Comparison of ENCODE assay signal across 7 mouse cellular contexts in the genomic region with DNA sequence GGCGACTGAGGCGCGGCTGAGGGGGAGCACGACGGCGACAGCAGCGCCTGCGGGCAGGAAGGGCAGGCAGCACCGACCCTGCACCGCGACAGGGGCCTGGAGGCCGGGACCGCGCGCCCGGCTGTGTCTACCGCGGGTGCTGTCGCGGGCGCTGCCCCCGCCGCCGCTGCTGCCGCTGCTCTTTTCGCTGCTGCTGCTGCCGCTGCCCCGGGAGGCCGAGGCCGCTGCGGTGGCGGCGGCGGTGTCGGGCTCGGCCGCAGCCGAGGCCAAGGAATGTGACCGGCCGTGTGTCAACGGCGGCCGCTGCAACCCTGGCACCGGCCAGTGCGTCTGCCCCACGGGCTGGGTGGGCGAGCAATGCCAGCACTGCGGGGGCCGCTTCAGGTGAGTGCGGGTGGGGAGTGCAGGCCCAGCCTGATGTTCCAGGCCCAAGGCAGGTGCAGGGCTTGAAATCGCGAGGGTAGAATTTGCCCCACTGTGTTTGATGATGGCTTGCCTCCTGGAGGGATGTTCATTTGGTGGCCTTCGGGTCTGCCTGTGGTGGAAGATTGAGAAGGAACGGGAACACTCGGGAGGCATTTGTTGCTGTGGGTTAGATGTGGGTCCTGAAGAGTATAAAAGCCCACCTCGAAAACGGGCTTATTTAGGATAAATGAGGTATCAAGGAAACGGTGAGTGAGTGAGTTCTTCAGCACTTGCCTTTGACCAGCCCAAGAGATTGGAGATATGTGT. TPM values are rescaled to one million over a fixed set of nuclear protein-coding genes. Genes with fewer than 3 reads are reported as not detected.
A peak's percentile ranks its signal among the peaks of the same experiment; 100 is the strongest.
DNase-seq lines count a peak whose midpoint lies in the region; ATAC-seq and TF ChIP-seq lines count a peak whose summit lies in the region.

No protein-coding gene starts in this region.

- WGBS in forebrain, embryonic 15.5 days: under 1% methylated on average over 58 of the region's 58 CpGs

- peak; percentile 31 to 44 for DNase-seq in right cerebral cortex, adult 2 months (ENCODE audit: low spot score in 2 of 2)
- DNase-seq in right cerebral cortex, adult 18-20 months: no peak
- peak; percentile 1 for DNase-seq in lung, postnatal 25 days (ENCODE audit: low spot score)

- peak overlapping the region; percentile 85 for H3K9ac ChIP-seq in forebrain, embryonic 15.5 days (replicated peaks)

- H3K4me3 ChIP-seq in brown adipose tissue, adult 24 weeks (ENCODE audit: insufficient read depth, low read depth, low read length): peak overlapping the region; percentile 97
- peak overlapping the region; percentile 67 for H3K4me3 ChIP-seq in forebrain, embryonic 15.5 days
- peak overlapping the region; percentile 98 for H3K4me3 ChIP-seq in testis, adult 2 months (ENCODE audit: control insufficient read depth, low read depth, low read length)

- H3K9me3 ChIP-seq in forebrain, embryonic 15.5 days: no peaks in the 10 kb centered on the region

- ATAC-seq in forebrain, embryonic 15.5 days (replicated peaks): peak; percentile 53
- ATAC-seq in inflammation-experienced regulatory T-cells, adult 6 months: peak; percentile 23

- TF ChIP-seq CTCF in testis, adult 2 months (IDR thresholded peaks at IDR 0.05; ENCODE audit: control insufficient read depth, insufficient read depth, insufficient replicate concordance, low read depth, low read length): no peak

- no peak overlapping the region for H3K27ac ChIP-seq in brown adipose tissue, adult 24 weeks (replicated peaks; ENCODE audit: low read depth, low read length)
- peak overlapping the region; percentile 86 for H3K27ac ChIP-seq in forebrain, embryonic 15.5 days (replicated peaks)
- peak overlapping the region; percentile 76 for H3K27ac ChIP-seq in testis, adult 2 months (ENCODE audit: control insufficient read depth, insufficient read depth, low read depth, low read length)

- peaks cover 5% of the 10 kb centered on the region for H3K4me1 ChIP-seq in brown adipose tissue, adult 24 weeks (ENCODE audit: control insufficient read depth, insufficient read depth, insufficient read length, low read length)
- peaks cover 22% of the 10 kb centered on the region for H3K4me1 ChIP-seq in forebrain, embryonic 15.5 days
- peaks cover 7% of the 10 kb centered on the region for H3K4me1 ChIP-seq in testis, adult 2 months (ENCODE audit: control insufficient read depth, insufficient read depth, low read length)

- no peak for TF ChIP-seq POLR2A in testis, adult 2 months (IDR thresholded peaks at IDR 0.05; ENCODE audit: control insufficient read depth, low read depth, low read length)

- H3K4me2 ChIP-seq in forebrain, embryonic 15.5 days (replicated peaks): peak overlapping the region; percentile 59

- no peaks in the 10 kb centered on the region for H3K27me3 ChIP-seq in forebrain, embryonic 15.5 days
- H3K27me3 ChIP-seq in testis, adult 2 months (ENCODE audit: control insufficient read depth, insufficient read depth, low read length): no peaks in the 10 kb centered on the region

- H3K36me3 ChIP-seq in forebrain, embryonic 15.5 days: no peaks in the 10 kb centered on the region
- no peaks in the 10 kb centered on the region for H3K36me3 ChIP-seq in testis, adult 2 months (ENCODE audit: control insufficient read depth, insufficient read depth, low read length)

RNA-seq across cellular contexts. Expression of a gene that starts 0.5 kb away (rescaled TPM):
- 9.0 and 9.7 TPM in 2 replicates for polyA plus RNA-seq in brown adipose tissue, adult 24 weeks (2012; ENCODE audit: insufficient read depth, insufficient read length, missing spikeins)
- 10.7 and 12.2 TPM in 2 replicates for polyA plus RNA-seq in forebrain, embryonic 15.5 days (2015; fragmentation: Nextera tagmentation; extraction: Ambion mirVana)
- 1 to 10 TPM; 5.1 to 7.9 (median 7.2) TPM for polyA plus RNA-seq in inflammation-experienced regulatory T-cells, adult 6 months (2017; shearing (Covaris generic))
- polyA plus RNA-seq in testis, adult 2 months (2012; rRNA removed): 4.8 and 5.5 TPM in 2 replicates

RNA-seq across cellular contexts. Expression of a gene that starts 0.5 kb away (rescaled TPM):
- polyA plus RNA-seq in brown adipose tissue, adult 24 weeks (2012; ENCODE audit: insufficient read depth, insufficient read length, missing spikeins): 62.1 and 105 TPM in 2 replicates
- 96.7 and 97.8 TPM in 2 replicates for polyA plus RNA-seq in forebrain, embryonic 15.5 days (2015; fragmentation: Nextera tagmentation; extraction: Ambion mirVana)
- 10 to 100 TPM; 10.6 to 21.0 (median 15.2) TPM for polyA plus RNA-seq in inflammation-experienced regulatory T-cells, adult 6 months (2017; shearing (Covaris generic))
- polyA plus RNA-seq in testis, adult 2 months (2012; rRNA removed): 67.5 and 71.8 TPM in 2 replicates
